Mouse (Mus musculus) ES-E14 (cell line): Measurements from ENCODE around the gene Bmp6.

Experiments
- CHD2 ChIP-seq: IDR thresholded peaks from 2 replicates; pipeline ENCODE4 v1.6.1; 2014; ENCODE audit warnings: mild to moderate bottlenecking, low read depth, low read length, inconsistent platforms
- HCFC1 ChIP-seq: IDR thresholded peaks from 2 replicates; pipeline ENCODE4 v1.6.1; 2012; ENCODE audit warnings: low read length, inconsistent platforms, borderline replicate concordance; ENCODE audit not compliant: insufficient read depth
- MAFK ChIP-seq: IDR thresholded peaks from 2 replicates; pipeline ENCODE4 v1.6.1; 2014; ENCODE audit warnings: mild to moderate bottlenecking, low read depth, low read length, inconsistent platforms; ENCODE audit not compliant: insufficient read depth
- ZNF384 ChIP-seq: IDR thresholded peaks from 2 replicates; pipeline ENCODE4 v1.6.1; 2012; ENCODE audit warnings: low read depth, low read length, inconsistent platforms

DNA sequence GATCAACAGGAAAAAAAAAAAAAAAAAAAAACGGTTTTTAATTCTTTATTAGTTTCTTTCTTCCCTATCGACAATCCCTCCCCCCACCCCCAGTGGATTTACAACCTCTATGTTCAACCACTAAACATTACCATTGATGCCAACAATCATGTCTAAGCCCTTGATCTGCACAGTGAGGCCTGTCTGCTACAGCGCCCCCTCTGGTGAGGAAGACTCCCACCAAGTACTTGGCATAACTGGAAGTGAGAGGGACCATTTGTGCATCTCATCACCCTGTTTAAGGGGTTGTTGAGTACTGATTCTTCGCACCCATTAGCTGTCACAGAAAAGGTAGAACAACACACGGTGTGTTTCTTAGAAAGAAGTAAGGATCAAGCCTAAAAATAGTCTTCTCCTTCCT, 203.8 kb downstream of the Bmp6 start:
- no peak for TF ChIP-seq MAFK
- peak; percentile 49; the same call in 1 of the 2 replicates for TF ChIP-seq ZNF384
- no peak for TF ChIP-seq HCFC1
- TF ChIP-seq CHD2, result no peak
